Mouse (Mus musculus): ENCODE data around the gene Sfxn3.

- TF ChIP-seq GATA1 (IDR thresholded peaks at IDR 0.05; ENCODE audit: low read length) (no peak), TAL1 (IDR thresholded peaks at IDR 0.05; ENCODE audit: low read length) (no peak)
Measured at GRCm38 (mm10) chr19:45046523-45047321, 581 bp upstream of the Sfxn3 start.
